ENCODE assay signal across 10 mouse cellular contexts in the genomic region with DNA sequence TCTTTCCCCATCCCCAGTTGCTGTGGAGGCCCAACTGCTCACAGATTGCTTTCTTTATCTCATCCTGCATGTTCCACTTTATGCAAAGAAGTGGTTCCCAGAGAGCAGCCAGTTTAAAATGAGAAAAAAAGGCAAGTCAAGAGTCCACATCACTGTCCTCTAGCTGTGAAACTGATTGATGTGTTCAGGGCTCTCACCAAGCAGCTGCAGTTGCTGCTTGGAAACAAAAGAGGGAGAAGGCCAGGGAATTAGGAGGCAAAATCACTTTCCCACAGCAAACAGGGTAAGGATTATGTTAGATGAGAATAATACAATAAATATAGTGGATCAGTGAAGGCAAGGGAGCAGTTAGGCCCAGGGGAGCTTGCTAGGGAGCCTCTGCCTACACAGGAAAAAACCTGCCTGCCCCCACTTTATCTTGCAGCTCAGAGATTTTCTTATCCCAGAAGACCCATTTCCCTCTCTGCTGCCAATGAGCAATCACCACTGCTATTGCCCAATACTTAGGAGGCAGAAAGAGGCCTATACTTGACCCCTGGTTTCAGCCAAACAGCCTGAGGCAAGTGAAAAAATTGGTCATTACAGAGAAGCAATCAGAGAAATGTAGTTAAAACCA.
A peak's percentile ranks its signal among the peaks of the same experiment; 100 is the strongest.
DNase-seq lines count a peak whose midpoint lies in the region; ATAC-seq lines count a peak whose summit lies in the region.
"Had no signal": no experiment of that assay in that cellular context is flagged by ENCODE, and none has a peak within 500 bp of the region (broad histone marks: within the 10 kb centered on the region; RNA-seq: fewer than 3 reads in every experiment).

No protein-coding gene starts in this region.

- DNase-seq in heart, adult 9 months (ENCODE audit: low spot score in 2 of 2) = peak; percentile 13 to 19
- no peak for DNase-seq in heart, postnatal 4 days
- peak; percentile 9 for DNase-seq in embryo, embryonic 11 days
- no peak for DNase-seq in midbrain, embryonic 11.5 days (ENCODE audit: low spot score, missing footprints)
- peak; percentile 25 for DNase-seq in skeletal muscle tissue, adult 2 months (ENCODE audit: low read depth, low spot score)
- DNase-seq in Muller cell, postnatal 12 days (ENCODE audit: inconsistent ontology term) = no peak
- no peak for DNase-seq in urinary bladder, adult 18-20 months (ENCODE audit: low spot score in 2 of 2)
- DNase-seq: cerebellum, adult 9-10 months; kidney, adult 2 months had no signal

- no peaks in the 10 kb centered on the region for H3K27me3 ChIP-seq in midbrain, embryonic 11.5 days (ENCODE audit: control insufficient read depth, insufficient read depth, low read length)
- H3K27me3 ChIP-seq: embryonic facial prominence, embryonic 15.5 days had no signal

- no peak overlapping the region for H3K4me3 ChIP-seq in midbrain, embryonic 11.5 days (ENCODE audit: low read depth, low read length)
- H3K4me3 ChIP-seq: embryonic facial prominence, embryonic 15.5 days had no signal

- H3K36me3 ChIP-seq in midbrain, embryonic 11.5 days (ENCODE audit: control insufficient read depth, insufficient read depth, low read length) = no peaks in the 10 kb centered on the region
- H3K36me3 ChIP-seq: embryonic facial prominence, embryonic 15.5 days had no signal

- no peak overlapping the region for H3K4me2 ChIP-seq in midbrain, embryonic 11.5 days
- H3K4me2 ChIP-seq: embryonic facial prominence, embryonic 15.5 days had no signal

- 0 out of 2 replicates have a peak, but pooled peaks cover 3% of the 10 kb centered on the region for H3K4me1 ChIP-seq in midbrain, embryonic 11.5 days (ENCODE audit: control insufficient read depth, insufficient read depth, low read length)
- H3K4me1 ChIP-seq: embryonic facial prominence, embryonic 15.5 days had no signal

- ATAC-seq in midbrain, embryonic 11.5 days (ENCODE audit: low FRiP score) = peak; percentile 86

- H3K9me3 ChIP-seq in midbrain, embryonic 11.5 days (ENCODE audit: control insufficient read depth, low read length) = no peaks in the 10 kb centered on the region
- H3K9me3 ChIP-seq: embryonic facial prominence, embryonic 15.5 days had no signal

- no peak overlapping the region for H3K9ac ChIP-seq in midbrain, embryonic 11.5 days (ENCODE audit: low read length)
- H3K9ac ChIP-seq: embryonic facial prominence, embryonic 15.5 days had no signal

- peak overlapping the region; percentile 27 for H3K27ac ChIP-seq in midbrain, embryonic 11.5 days (ENCODE audit: low read depth, low read length)
- H3K27ac ChIP-seq: embryonic facial prominence, embryonic 15.5 days had no signal

Comparison
In these comparisons a context has a peak if more than half of its experiments do, and no peak if none do; other contexts are left out.
1. DNase-seq: peak in heart, adult 9 months (2 of 2), embryo, embryonic 11 days (single experiment) and skeletal muscle tissue, adult 2 months (single experiment); none in heart, postnatal 4 days (single experiment), midbrain, embryonic 11.5 days (single experiment), Muller cell, postnatal 12 days (single experiment) and urinary bladder, adult 18-20 months (0 of 2).